Mouse (Mus musculus): ENCODE results near the gene Adcy5. TPM values are rescaled to one million over a fixed set of nuclear protein-coding genes. Genes with fewer than 3 reads are reported as not detected.

The Adcy5 gene
- polyA plus RNA-seq, 2 experiments: 0.10 to 0.32 TPM

GRCm38 (mm10) chr16:35310551-35311110 lies 156.0 kb downstream of the Adcy5 start:
- peaks cover 0 to 7% of the 10 kb centered on the region in 2 experiments; a peak in 1 of 4 replicates for H3K4me1 ChIP-seq (replicated peaks; ENCODE audit: control insufficient read depth in 2 of 2, insufficient read depth in 2 of 2, low read length in 1 of 2)
- no peaks in the 10 kb centered on the region for H3K27me3 ChIP-seq (ENCODE audit: control insufficient read depth, insufficient read depth, low read length)
- H3K36me3 ChIP-seq (replicated peaks; ENCODE audit: control insufficient read depth, insufficient read depth, low read depth): no peaks in the 10 kb centered on the region
- TF ChIP-seq EP300 (IDR thresholded peaks at IDR 0.05; ENCODE audit: low read depth) (no peak), CTCF (IDR thresholded peaks at IDR 0.05; ENCODE audit: low read depth) (no peak)
- H3K4me3 ChIP-seq (ENCODE audit: insufficient read depth in 1 of 2, low read depth in 2 of 2, low read length in 2 of 2): no peak overlapping the region
- DNase-seq (ENCODE audit: low read depth in 3 of 3, low spot score in 3 of 3): no peak
- no peak overlapping the region for H3K9ac ChIP-seq (replicated peaks)
- WGBS (ENCODE audit: insufficient replicate concordance): 55% methylated on average over 2 of the region's 2 CpGs
- H3K4me2 ChIP-seq (ENCODE audit: low read depth): no peak overlapping the region
- no peak overlapping the region for H3K27ac ChIP-seq
- ATAC-seq (ENCODE audit: insufficient read depth): no peak
- no peaks in the 10 kb centered on the region for H3K9me3 ChIP-seq (ENCODE audit: control insufficient read depth, low read length)

- Histone ChIP-seq H3K4me3 (ENCODE audit: insufficient read depth in 1 of 2, low read depth in 2 of 2, low read length in 2 of 2) (no peak overlapping the region), H3K4me1 (replicated peaks; ENCODE audit: control insufficient read depth in 2 of 2, insufficient read depth in 2 of 2, low read length in 1 of 2) (peaks cover 0 to 7% of the 10 kb centered on the region in 2 experiments; a peak in 1 of 4 replicates), H3K9ac (replicated peaks) (no peak overlapping the region), H3K27me3 (ENCODE audit: control insufficient read depth, insufficient read depth, low read length) (no peaks in the 10 kb centered on the region), H3K27ac (no peak overlapping the region), H3K9me3 (ENCODE audit: control insufficient read depth, low read length) (no peaks in the 10 kb centered on the region), H3K4me2 (ENCODE audit: low read depth) (no peak overlapping the region), H3K36me3 (replicated peaks; ENCODE audit: control insufficient read depth, insufficient read depth, low read depth) (no peaks in the 10 kb centered on the region)
- WGBS (ENCODE audit: insufficient replicate concordance): 73% methylated on average over 8 of the region's 8 CpGs
- ATAC-seq (ENCODE audit: insufficient read depth): no peak
- TF ChIP-seq EP300 (IDR thresholded peaks at IDR 0.05; ENCODE audit: low read depth) (no peak), CTCF (IDR thresholded peaks at IDR 0.05; ENCODE audit: low read depth) (no peak)
- DNase-seq (ENCODE audit: low read depth in 3 of 3, low spot score in 3 of 3): no peak
These were observed 156.9 kb downstream of the Adcy5 start for GRCm38 (mm10) chr16:35311586-35311985.

DNA sequence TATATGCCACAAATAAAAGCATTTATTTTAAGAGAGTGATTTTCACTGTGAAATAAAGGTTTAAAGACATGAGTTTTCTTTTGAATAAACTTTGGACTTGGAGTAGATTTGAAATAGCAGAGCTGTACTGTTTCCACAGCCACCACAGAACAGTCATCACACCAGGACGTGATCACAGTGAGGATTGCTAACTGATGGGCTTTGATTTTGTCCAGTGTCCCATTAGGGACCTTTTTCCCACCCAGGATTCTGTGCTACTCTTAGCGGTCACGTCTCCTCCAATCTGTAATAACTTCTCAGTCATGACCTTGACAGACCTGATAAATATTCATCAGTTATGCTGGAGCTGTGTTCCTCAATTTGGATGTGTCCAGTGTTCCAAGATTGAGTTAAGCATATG lies 160.8 kb downstream of the Adcy5 start:
- Histone ChIP-seq H3K4me3 (ENCODE audit: insufficient read depth in 1 of 2, low read depth in 2 of 2, low read length in 2 of 2) (no peak overlapping the region), H3K36me3 (replicated peaks; ENCODE audit: control insufficient read depth, insufficient read depth, low read depth) (no peaks in the 10 kb centered on the region), H3K9ac (replicated peaks) (no peak overlapping the region), H3K4me2 (ENCODE audit: low read depth) (no peak overlapping the region), H3K9me3 (ENCODE audit: control insufficient read depth, low read length) (no peaks in the 10 kb centered on the region), H3K27me3 (ENCODE audit: control insufficient read depth, insufficient read depth, low read length) (no peaks in the 10 kb centered on the region), H3K4me1 (replicated peaks; ENCODE audit: control insufficient read depth in 2 of 2, insufficient read depth in 2 of 2, low read length in 1 of 2) (peaks cover 0 to 3% of the 10 kb centered on the region in 2 experiments; a peak in 1 of 4 replicates), H3K27ac (no peak overlapping the region)
- TF ChIP-seq CTCF (IDR thresholded peaks at IDR 0.05; ENCODE audit: low read depth) (no peak), EP300 (IDR thresholded peaks at IDR 0.05; ENCODE audit: low read depth) (no peak)
- 68% methylated on average over 3 of the region's 3 CpGs for WGBS (ENCODE audit: insufficient replicate concordance)
- DNase-seq (ENCODE audit: low read depth in 3 of 3, low spot score in 3 of 3): no peak
- ATAC-seq (ENCODE audit: insufficient read depth): no peak

DNA sequence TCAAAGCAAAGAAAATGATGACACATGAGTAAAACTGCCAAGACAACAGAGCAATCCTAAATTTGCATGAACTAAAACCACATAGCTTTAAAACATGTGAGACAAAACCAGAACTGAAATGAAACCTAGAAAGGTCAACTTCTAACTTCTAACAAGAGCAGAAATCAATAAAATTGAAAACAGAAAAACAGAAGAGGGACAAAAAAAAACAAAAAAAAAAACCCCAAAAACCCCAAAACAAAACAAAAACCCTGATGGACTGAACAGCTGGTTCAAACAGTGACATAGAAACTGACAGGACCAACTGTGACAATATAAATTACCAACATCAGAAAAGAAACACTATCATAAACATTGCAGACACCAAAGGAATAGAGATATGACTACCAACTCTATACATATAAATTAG lies 162.2 kb downstream of the Adcy5 start:
- Histone ChIP-seq H3K4me3 (ENCODE audit: insufficient read depth in 1 of 2, low read depth in 2 of 2, low read length in 2 of 2) (no peak overlapping the region), H3K9me3 (ENCODE audit: control insufficient read depth, low read length) (no peaks in the 10 kb centered on the region), H3K4me2 (ENCODE audit: low read depth) (no peak overlapping the region), H3K9ac (replicated peaks) (no peak overlapping the region), H3K36me3 (replicated peaks; ENCODE audit: control insufficient read depth, insufficient read depth, low read depth) (no peaks in the 10 kb centered on the region), H3K4me1 (replicated peaks; ENCODE audit: control insufficient read depth in 2 of 2, insufficient read depth in 2 of 2, low read length in 1 of 2) (no peaks in the 10 kb centered on the region), H3K27ac (no peak overlapping the region), H3K27me3 (ENCODE audit: control insufficient read depth, insufficient read depth, low read length) (no peaks in the 10 kb centered on the region)
- TF ChIP-seq EP300 (IDR thresholded peaks at IDR 0.05; ENCODE audit: low read depth): no peak
- no peak for TF ChIP-seq CTCF (IDR thresholded peaks at IDR 0.05; ENCODE audit: low read depth)
- ATAC-seq (ENCODE audit: insufficient read depth): no peak
- no peak for DNase-seq (ENCODE audit: low read depth in 3 of 3, low spot score in 3 of 3)

- ATAC-seq (ENCODE audit: insufficient read depth): no peak
- Histone ChIP-seq H3K9ac (replicated peaks) (no peak overlapping the region), H3K27me3 (ENCODE audit: control insufficient read depth, insufficient read depth, low read length) (no peaks in the 10 kb centered on the region), H3K36me3 (replicated peaks; ENCODE audit: control insufficient read depth, insufficient read depth, low read depth) (no peaks in the 10 kb centered on the region), H3K4me2 (ENCODE audit: low read depth) (no peak overlapping the region), H3K4me3 (ENCODE audit: insufficient read depth in 1 of 2, low read depth in 2 of 2, low read length in 2 of 2) (no peak overlapping the region), H3K4me1 (replicated peaks; ENCODE audit: control insufficient read depth in 2 of 2, insufficient read depth in 2 of 2, low read length in 1 of 2) (no peaks in the 10 kb centered on the region), H3K9me3 (ENCODE audit: control insufficient read depth, low read length) (no peaks in the 10 kb centered on the region), H3K27ac (no peak overlapping the region)
- 60% methylated on average over 5 of the region's 5 CpGs for WGBS (ENCODE audit: insufficient replicate concordance)
- TF ChIP-seq CTCF (IDR thresholded peaks at IDR 0.05; ENCODE audit: low read depth): no peak
- no peak for TF ChIP-seq EP300 (IDR thresholded peaks at IDR 0.05; ENCODE audit: low read depth)
- DNase-seq (ENCODE audit: low read depth in 3 of 3, low spot score in 3 of 3): no peak
These were observed 162.8 kb downstream of the Adcy5 start for GRCm38 (mm10) chr16:35317460-35317859.
